Mouse (Mus musculus): ENCODE measurements around the gene Dvl3. TPM values are rescaled to one million over a fixed set of nuclear protein-coding genes. Genes with fewer than 3 reads are reported as not detected.

Dvl3 gene
- 7.1 and 7.5 TPM in 2 replicates for polyA plus RNA-seq (2012; rRNA removed)

DNA sequence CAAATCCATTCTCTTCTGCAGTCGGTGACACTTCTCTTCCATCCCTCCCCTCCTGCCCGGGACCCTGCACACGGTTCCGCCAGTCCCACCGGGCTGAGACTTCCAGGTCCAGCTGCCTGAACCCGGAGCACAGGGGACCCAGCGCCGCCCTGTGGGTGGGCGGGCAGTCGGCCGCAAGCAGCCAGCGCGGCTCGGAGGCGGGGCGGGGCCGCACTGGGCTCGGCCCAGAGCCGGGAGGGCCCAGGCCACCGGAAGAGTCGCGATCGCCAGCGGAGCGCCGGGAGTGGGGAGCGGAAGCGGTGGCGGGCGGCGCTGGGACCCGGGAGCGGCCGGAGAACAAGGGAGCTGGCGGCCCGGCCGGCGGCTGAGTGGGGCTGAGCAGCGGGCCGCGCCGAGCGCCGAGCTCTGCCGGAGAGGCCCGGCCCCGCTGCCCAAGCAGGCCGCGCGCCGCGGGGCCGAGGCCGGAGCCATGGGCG is at the start of gene Dvl3:
Dvl3 (plus strand) TSS at position 257 of the 476 bp plus-strand sequence.

DNA sequence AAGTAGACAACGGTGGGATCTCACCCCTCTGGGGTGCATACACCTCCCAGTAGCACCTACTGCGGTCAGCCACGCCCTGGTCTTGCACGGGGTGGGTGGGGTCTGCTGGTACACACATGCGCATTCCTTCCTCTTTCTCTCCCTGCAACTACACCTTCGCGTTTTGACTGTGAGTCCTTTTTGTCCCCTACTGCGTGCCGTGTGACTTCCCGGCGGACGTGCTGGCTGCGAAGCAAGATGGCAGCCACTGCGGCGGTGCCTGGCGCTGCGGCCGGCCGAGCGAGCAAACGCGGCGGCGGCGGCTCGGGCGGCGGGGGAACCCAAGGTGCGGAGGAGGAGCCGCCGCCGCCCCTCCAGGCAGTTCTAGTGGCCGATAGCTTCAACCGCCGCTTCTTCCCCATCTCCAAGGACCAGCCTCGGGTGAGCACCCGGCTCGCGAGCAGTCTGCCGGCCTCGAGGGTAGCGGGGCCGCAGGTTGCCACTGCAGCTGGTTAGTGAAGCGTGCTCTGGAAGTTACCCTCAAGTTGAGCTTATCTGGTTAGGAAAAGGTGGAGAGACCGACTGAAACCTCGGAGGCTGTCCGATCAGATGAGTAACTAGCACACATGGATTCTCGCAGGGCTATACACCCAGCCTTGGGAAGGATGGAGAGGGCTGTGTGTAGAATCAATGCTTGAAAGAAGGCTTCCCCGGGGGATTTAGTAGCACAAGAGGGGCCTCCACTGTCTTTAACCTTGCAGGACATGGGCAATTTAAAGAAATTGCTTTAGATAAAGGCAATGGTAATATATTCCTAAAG is 17.9 kb upstream of the Dvl3 start, which contains the start of gene Eif2b5:
Eif2b5 (plus strand) TSS at position 141 of the 799 bp plus-strand sequence.

DNA sequence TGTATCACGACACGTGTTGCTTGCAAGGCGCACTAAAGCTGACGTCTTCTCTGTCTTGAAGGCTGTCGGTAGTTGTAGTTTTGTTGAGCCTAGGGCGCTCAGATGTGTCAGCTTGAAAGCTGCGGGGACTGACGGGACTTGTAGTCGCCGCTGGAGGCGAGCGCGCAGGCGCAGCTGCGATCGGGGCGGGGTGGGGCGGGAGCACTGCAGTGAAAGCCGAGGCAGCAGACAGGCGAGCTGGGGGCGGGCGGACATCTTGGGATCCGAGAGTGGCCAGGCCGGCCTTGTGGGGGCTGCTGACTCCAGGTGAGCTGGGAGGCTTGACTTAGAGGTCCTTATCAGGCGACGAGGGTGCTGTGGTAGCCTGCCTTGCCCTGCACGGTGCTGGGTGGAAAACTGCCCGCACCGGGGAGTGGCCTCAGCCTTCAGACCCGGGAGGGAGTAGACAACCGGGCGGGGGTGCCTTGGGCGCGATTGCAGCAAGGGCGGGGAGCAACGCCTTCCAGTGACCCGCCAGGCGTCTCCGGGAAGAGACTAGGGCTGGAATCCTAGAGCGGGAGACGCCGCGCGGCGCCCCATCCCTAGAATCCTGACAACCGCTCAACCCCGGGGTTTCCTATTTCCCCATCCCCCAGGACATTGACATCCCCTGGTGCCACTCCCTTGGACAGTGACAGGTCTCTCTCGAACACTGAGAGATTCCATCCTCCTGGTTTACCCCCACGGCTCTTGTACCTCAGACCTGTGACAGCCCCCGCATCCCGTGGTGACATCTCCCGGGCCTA is 18.7 kb downstream of the Dvl3 start, which contains the start of gene Ap2m1:
Ap2m1 (plus strand) TSS at position 183 of the 785 bp plus-strand sequence.

DNA sequence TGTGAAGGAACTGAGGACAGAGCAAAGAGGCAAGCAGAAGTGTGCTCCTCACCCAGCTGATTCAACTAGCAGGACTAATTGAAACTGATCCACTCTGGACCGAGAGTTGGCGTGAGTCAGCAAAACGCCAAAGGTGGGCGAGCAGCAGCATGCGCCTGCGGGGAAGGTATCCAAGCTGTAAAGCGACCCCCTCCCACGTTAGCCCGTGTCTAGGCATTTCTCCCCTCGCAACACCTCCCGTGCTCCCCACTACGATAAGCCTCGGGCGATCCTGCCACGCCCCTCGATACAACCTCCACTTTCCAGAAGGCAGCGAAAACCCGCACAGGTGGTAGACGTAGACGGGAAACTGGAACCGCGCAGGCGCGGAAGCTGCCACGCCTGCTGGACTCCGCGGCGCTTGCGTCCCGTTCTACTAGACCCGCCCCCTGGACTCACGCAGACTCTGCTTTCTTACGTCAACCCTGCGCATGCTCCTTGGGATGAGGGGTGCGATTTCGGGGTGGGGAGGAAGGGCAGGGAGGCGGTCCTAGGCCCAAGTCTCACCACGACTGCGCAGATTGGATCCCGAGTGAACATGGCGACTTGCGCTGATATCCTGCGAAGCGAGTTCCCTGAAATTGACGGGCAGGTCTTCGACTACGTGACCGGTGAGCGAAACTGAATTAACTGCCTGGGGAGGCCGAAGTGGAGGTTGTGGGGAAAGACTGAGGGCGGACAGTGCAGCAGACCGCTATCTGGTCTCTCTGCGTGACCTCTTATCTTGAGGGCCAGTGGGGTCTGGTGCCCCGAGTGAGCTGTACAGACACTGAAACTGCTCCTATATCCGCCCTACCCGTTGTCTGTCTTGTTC is 31.5 kb downstream of the Dvl3 start, which contains the start of gene Abcf3:
Abcf3 (plus strand) TSS at position 482 of the 853 bp plus-strand sequence.

Other genes starting within 250 kb of the Dvl3 start
- gene Parl, start 214.6 kb upstream of the Dvl3 start, polyA plus RNA-seq (2012; rRNA removed), result 19.3 and 22.8 TPM in 2 replicates
- gene Cyp2ab1, start 191.6 kb upstream of the Dvl3 start, polyA plus RNA-seq (2012; rRNA removed), result 0.01 TPM in 1 of 2 replicates, not detected in the other
- 21.9 and 24.6 TPM in 2 replicates for gene Abcc5, start 90.6 kb upstream of the Dvl3 start, polyA plus RNA-seq (2012; rRNA removed)
- 23.8 and 28.6 TPM in 2 replicates for gene Eif2b5, start 18.2 kb upstream of the Dvl3 start, polyA plus RNA-seq (2012; rRNA removed)
- gene Ap2m1, start 18.5 kb downstream of the Dvl3 start, polyA plus RNA-seq (2012; rRNA removed), result 241 and 297 TPM in 2 replicates
- gene Abcf3, start 31.6 kb downstream of the Dvl3 start, polyA plus RNA-seq (2012; rRNA removed), result 14.6 and 15.9 TPM in 2 replicates
- gene Vwa5b2, start 72.5 kb downstream of the Dvl3 start, polyA plus RNA-seq (2012; rRNA removed), result 0.19 and 0.21 TPM in 2 replicates
- gene Eef1akmt4, start 94.6 kb downstream of the Dvl3 start, polyA plus RNA-seq (2012; rRNA removed), result 9.0 and 11.2 TPM in 2 replicates
- gene Gm49333, start 94.6 kb downstream of the Dvl3 start, polyA plus RNA-seq (2012; rRNA removed), result 0.01 TPM in 1 of 2 replicates, not detected in the other
- 7.5 and 9.8 TPM in 2 replicates for gene Alg3, start 94.8 kb downstream of the Dvl3 start, polyA plus RNA-seq (2012; rRNA removed)
- gene Camk2n2, start 104.3 kb downstream of the Dvl3 start, polyA plus RNA-seq (2012; rRNA removed), result 0.23 and 0.29 TPM in 2 replicates
- gene Ece2, start 112.8 kb downstream of the Dvl3 start, polyA plus RNA-seq (2012; rRNA removed), result 0.16 and 0.19 TPM in 2 replicates
- 86.8 and 102 TPM in 2 replicates for gene Psmd2, start 134.7 kb downstream of the Dvl3 start, polyA plus RNA-seq (2012; rRNA removed)
- 98.6 and 104 TPM in 2 replicates for gene Eif4g1, start 151.3 kb downstream of the Dvl3 start, polyA plus RNA-seq (2012; rRNA removed)
- gene Fam131a, start 176.3 kb downstream of the Dvl3 start, polyA plus RNA-seq (2012; rRNA removed), result 1.0 and 1.1 TPM in 2 replicates
- 33.4 and 36.2 TPM in 2 replicates for gene Polr2h, start 200.7 kb downstream of the Dvl3 start, polyA plus RNA-seq (2012; rRNA removed)
- 13.0 and 15.9 TPM in 2 replicates for gene Clcn2, start 200.8 kb downstream of the Dvl3 start, polyA plus RNA-seq (2012; rRNA removed)
- gene Chrd, start 216.1 kb downstream of the Dvl3 start, polyA plus RNA-seq (2012; rRNA removed), result 0.56 and 0.70 TPM in 2 replicates
- gene Thpo, start 217.5 kb downstream of the Dvl3 start, polyA plus RNA-seq (2012; rRNA removed), result 1.9 and 2.4 TPM in 2 replicates